Mouse (Mus musculus) spleen, adult 2 months (tissue): ENCODE data around the gene Sertad3. TPM values are rescaled to one million over a fixed set of nuclear protein-coding genes. Genes with fewer than 3 reads are reported as not detected.
A peak's percentile ranks its signal among the peaks of the same experiment; 100 is the strongest.

Experiments
- DNase-seq, 2 experiments: peaks; one replicate each; pipeline versions ENCODE4 v3.0.0 to v3.0.0-alpha.2; 2012 to 2021; ENCODE audit warnings: low spot score in 2 of 2, low read depth in 1 of 2
- H3K27ac ChIP-seq: fragments of 200-500 bp; 2 replicates; pipeline ENCODE4 v1.5.1; 2012; ENCODE audit warnings: low read length, inconsistent platforms; ENCODE audit not compliant: insufficient read depth
- H3K27me3 ChIP-seq: fragments of 200-500 bp; 2 replicates; pipeline ENCODE4 v1.6.1; 2012; ENCODE audit warnings: mild to moderate bottlenecking, moderate library complexity, low read length, inconsistent platforms; ENCODE audit not compliant: control insufficient read depth, insufficient read depth
- H3K36me3 ChIP-seq: fragments of 200-500 bp; 2 replicates; pipeline ENCODE4 v1.6.1; 2012; ENCODE audit warnings: mild to moderate bottlenecking, low read length, inconsistent platforms; ENCODE audit not compliant: control insufficient read depth, insufficient read depth
- H3K4me1 ChIP-seq: fragments of 200-500 bp; 2 replicates; pipeline ENCODE4 v1.6.1; 2011; ENCODE audit warnings: inconsistent platforms; ENCODE audit not compliant: control insufficient read depth, insufficient read depth, insufficient read length
- H3K4me3 ChIP-seq: fragments of 200-500 bp; 2 replicates; pipeline ENCODE4 v1.5.1; 2011; ENCODE audit warnings: mild to moderate bottlenecking, inconsistent platforms; ENCODE audit not compliant: insufficient read depth, insufficient read length; ENCODE audit errors: extremely low read depth
- CTCF ChIP-seq: fragments of 200-500 bp; IDR thresholded peaks from 2 replicates; pipeline ENCODE4 v1.5.1; 2011; ENCODE audit warnings: mild to moderate bottlenecking, inconsistent platforms; ENCODE audit not compliant: insufficient read depth, insufficient read length, insufficient replicate concordance; ENCODE audit errors: extremely low read depth
- POLR2A ChIP-seq: fragments of 200-500 bp; IDR thresholded peaks from 2 replicates; pipeline ENCODE4 v1.6.1; 2011; ENCODE audit warnings: low read depth, low read length, inconsistent platforms
- WGBS: fragments of 180-500 bp; shearing (Covaris S2); methylation state at CpG from one replicate; pipeline ENCODE4 v1.1.7; 2018; 5-methylcytosine and 5-hydroxymethylcytosine counted together
- polyA plus RNA-seq: library from polyadenylated mRNA; depleted of rRNA; stranded (reverse); fragments of >200 nt; gene quantifications from 2 replicates; pipeline ENCODE4 v1.2.3, GENCODE M21; 2012

Gene Sertad3
- polyA plus RNA-seq, 1 experiment: 16.0 TPM

GRCm38 (mm10) chr7:27486102-27486769, 12.7 kb downstream of the Sertad3 start:
- peaks cover 7% of the 10 kb centered on the region for H3K36me3 ChIP-seq
- H3K4me3 ChIP-seq: peak overlapping the region; percentile 36; the same call in 1 of the 2 replicates
- WGBS: 2% methylated on average over 13 of the region's 13 CpGs
- H3K4me1 ChIP-seq: peaks cover 13% of the 10 kb centered on the region
- no peaks in the 10 kb centered on the region for H3K27me3 ChIP-seq
- H3K27ac ChIP-seq: peak overlapping the region; percentile 78
- TF ChIP-seq POLR2A (no peak), CTCF (no peak)
- no peak for DNase-seq

GRCm38 (mm10) chr7:27486770-27487697, 13.5 kb downstream of the Sertad3 start, which contains the start of gene Sertad1:
TSS of gene Sertad1 (plus strand) at chr7:27486910.
- Histone ChIP-seq H3K4me1 (peaks cover 9% of the 10 kb centered on the region), H3K27me3 (no peaks in the 10 kb centered on the region), H3K27ac (peak within 1 kb of the TSS; percentile 93), H3K4me3 (peak within 1 kb of the TSS; percentile 78), H3K36me3 (peaks cover 7% of the 10 kb centered on the region)
- peak; percentile 98 to 100 for DNase-seq
- TF ChIP-seq CTCF (peak; percentile 42; the same call in 1 of the 2 replicates), POLR2A (peak; percentile 99)
- WGBS: under 1% methylated on average over 75 of the region's 80 CpGs

GRCm38 (mm10) chr7:27487740-27488268, 14.2 kb downstream of the Sertad3 start:
- peaks cover 7% of the 10 kb centered on the region for H3K36me3 ChIP-seq
- TF ChIP-seq POLR2A (no peak), CTCF (no peak)
- peak in 1 of 2 experiments; percentile 18 for DNase-seq
- WGBS: 9% methylated on average over 13 of the region's 13 CpGs
- H3K27me3 ChIP-seq: no peaks in the 10 kb centered on the region
- H3K4me1 ChIP-seq: peaks cover 9% of the 10 kb centered on the region
- H3K4me3 ChIP-seq: peak overlapping the region; percentile 78
- H3K27ac ChIP-seq: peak overlapping the region; percentile 93

GRCm38 (mm10) chr7:27489270-27489869, 15.8 kb downstream of the Sertad3 start:
- Histone ChIP-seq H3K27ac (0 out of 2 replicates have a peak overlapping the region, but pooled peaks have one; percentile 24), H3K4me1 (peaks cover 9% of the 10 kb centered on the region), H3K36me3 (peaks cover 7% of the 10 kb centered on the region), H3K4me3 (no peak overlapping the region), H3K27me3 (no peaks in the 10 kb centered on the region)
- peak in 1 of 2 experiments; percentile 19 for DNase-seq
- TF ChIP-seq CTCF (no peak), POLR2A (no peak)
- 95% methylated on average over 25 of the region's 25 CpGs for WGBS

GRCm38 (mm10) chr7:27490227-27490542, 16.6 kb downstream of the Sertad3 start:
- peaks cover 7% of the 10 kb centered on the region for H3K36me3 ChIP-seq
- H3K27me3 ChIP-seq: no peaks in the 10 kb centered on the region
- 36% methylated on average over 4 of the region's 4 CpGs for WGBS
- no peak for TF ChIP-seq CTCF
- TF ChIP-seq POLR2A: no peak
- peaks cover 9% of the 10 kb centered on the region for H3K4me1 ChIP-seq
- H3K27ac ChIP-seq: peak overlapping the region; percentile 91
- DNase-seq: no peak
- H3K4me3 ChIP-seq: peak overlapping the region; percentile 65

- WGBS: under 1% methylated on average over 30 of the region's 33 CpGs
- Histone ChIP-seq H3K36me3 (peaks cover 7% of the 10 kb centered on the region), H3K4me1 (peaks cover 9% of the 10 kb centered on the region), H3K27me3 (no peaks in the 10 kb centered on the region), H3K4me3 (peak overlapping the region; percentile 65), H3K27ac (peak overlapping the region; percentile 91)
- DNase-seq: peak; percentile 72 to 86
- no peak; the same call in 1 of the 2 replicates for TF ChIP-seq POLR2A
- TF ChIP-seq CTCF: peak; percentile 67; the same call in 1 of the 2 replicates
Measured at GRCm38 (mm10) chr7:27490543-27491329, 17.2 kb downstream of the Sertad3 start.
